Comparison of ENCODE assay signal across 27 mouse cellular contexts in genomic region chr6:120332351-120332750, GRCm38 (mm10). TPM values are rescaled to one million over a fixed set of nuclear protein-coding genes. Genes with fewer than 3 reads are reported as not detected.
DNase-seq lines count a peak whose midpoint lies in the region; ATAC-seq and TF ChIP-seq lines count a peak whose summit lies in the region.
"Had no signal": no experiment of that assay in that cellular context is flagged by ENCODE, and none has a peak within 500 bp of the region (broad histone marks: within the 10 kb centered on the region; RNA-seq: fewer than 3 reads in every experiment).

No protein-coding gene starts in this region.

- no peak overlapping the region for H3K4me3 ChIP-seq in forebrain, embryonic 14.5 days (ENCODE audit: low read depth, low read length)
- no peak overlapping the region for H3K4me3 ChIP-seq in forebrain, embryonic 10.5 days
- no peak overlapping the region for H3K4me3 ChIP-seq in layer of hippocampus, adult 2 months
- H3K4me3 ChIP-seq: forebrain, embryonic 13.5 days; heart, embryonic 13.5 days; kidney, embryonic 15.5 days; limb, embryonic 15.5 days; neural tube, embryonic 12.5 days; stomach, embryonic 15.5 days had no signal

- peak; percentile 5 for DNase-seq in forebrain, embryonic 14.5 days (ENCODE audit: low spot score)
- DNase-seq in forebrain, embryonic 10.5 days (ENCODE audit: extremely low spot score, low spot score) = no peak
- DNase-seq in layer of hippocampus, adult 2 months (ENCODE audit: low spot score in 2 of 2) = no peak
- DNase-seq in layer of hippocampus, adult 18-20 months (ENCODE audit: low spot score in 2 of 2) = no peak
- DNase-seq in 3T3-L1 (ENCODE audit: low read depth, low spot score) = peak; percentile 45
- no peak for DNase-seq in brain, embryonic 14.5 days (ENCODE audit: low read depth)
- no peak for DNase-seq in spleen, postnatal 4 days (ENCODE audit: low spot score in 2 of 2)
- DNase-seq in frontal cortex, postnatal 10 days (ENCODE audit: low spot score in 2 of 2) = no peak
- DNase-seq: adrenal gland, adult 2 months; cerebellum, adult 9-11 months; layer of hippocampus, postnatal 36 days; right cerebral cortex, postnatal 25 days; thymus, adult 2 months had no signal

- TF ChIP-seq POLR2A in brain, embryonic 14.5 days (IDR thresholded peaks at IDR 0.05; ENCODE audit: borderline replicate concordance, extremely low read depth, insufficient read depth, insufficient read length, poor library complexity, severe bottlenecking) = no peak

- H3K9me3 ChIP-seq in forebrain, embryonic 14.5 days (replicated peaks; ENCODE audit: control insufficient read depth, low read length) = no peaks in the 10 kb centered on the region
- no peaks in the 10 kb centered on the region for H3K9me3 ChIP-seq in forebrain, embryonic 10.5 days
- H3K9me3 ChIP-seq: forebrain, embryonic 13.5 days; heart, embryonic 13.5 days; kidney, embryonic 15.5 days; limb, embryonic 15.5 days; neural tube, embryonic 12.5 days; stomach, embryonic 15.5 days had no signal

- no peaks in the 10 kb centered on the region for H3K27me3 ChIP-seq in forebrain, embryonic 14.5 days (replicated peaks; ENCODE audit: control insufficient read depth, insufficient read depth, low read length)
- H3K27me3 ChIP-seq in forebrain, embryonic 10.5 days (ENCODE audit: poor library complexity, severe bottlenecking) = no peaks in the 10 kb centered on the region
- H3K27me3 ChIP-seq: forebrain, embryonic 13.5 days; heart, embryonic 13.5 days; kidney, embryonic 15.5 days; limb, embryonic 15.5 days; neural tube, embryonic 12.5 days; stomach, embryonic 15.5 days had no signal

- H3K4me1 ChIP-seq in forebrain, embryonic 14.5 days (ENCODE audit: control insufficient read depth, insufficient read depth, low read length) = no peaks in the 10 kb centered on the region
- no peaks in the 10 kb centered on the region for H3K4me1 ChIP-seq in forebrain, embryonic 10.5 days
- H3K4me1 ChIP-seq: forebrain, embryonic 13.5 days; heart, embryonic 13.5 days; kidney, embryonic 15.5 days; limb, embryonic 15.5 days; neural tube, embryonic 12.5 days; stomach, embryonic 15.5 days had no signal

- TF ChIP-seq CTCF in layer of hippocampus, adult 2 months (conservative IDR thresholded peaks at IDR 0.05) = peak; percentile 75
- TF ChIP-seq CTCF in brain, embryonic 14.5 days (IDR thresholded peaks at IDR 0.05; ENCODE audit: borderline replicate concordance, extremely low read depth, insufficient read depth, insufficient read length) = peak; percentile 10; the same call in 1 of the 2 replicates

- WGBS in forebrain, embryonic 14.5 days = 80% methylated on average over 2 of the region's 2 CpGs
- WGBS in forebrain, embryonic 10.5 days = 83% methylated on average over 2 of the region's 2 CpGs

- no peak overlapping the region for H3K27ac ChIP-seq in forebrain, embryonic 14.5 days (ENCODE audit: low read depth, low read length)
- H3K27ac ChIP-seq in forebrain, embryonic 10.5 days = no peak overlapping the region
- H3K27ac ChIP-seq in layer of hippocampus, adult 2 months = no peak overlapping the region
- H3K27ac ChIP-seq: forebrain, embryonic 13.5 days; heart, embryonic 13.5 days; hindbrain, embryonic 14.5 days; kidney, embryonic 15.5 days; limb, embryonic 15.5 days; neural tube, embryonic 12.5 days; stomach, embryonic 15.5 days had no signal

- ATAC-seq in forebrain, embryonic 14.5 days = no peak
- ATAC-seq: forebrain, embryonic 13.5 days; intestine, embryonic 16.5 days had no signal

- no peak overlapping the region for H3K9ac ChIP-seq in forebrain, embryonic 14.5 days (ENCODE audit: low read length)
- H3K9ac ChIP-seq: forebrain, embryonic 13.5 days; heart, embryonic 13.5 days; hindbrain, embryonic 14.5 days; kidney, embryonic 15.5 days; limb, embryonic 15.5 days; neural tube, embryonic 12.5 days; stomach, embryonic 15.5 days had no signal

- peaks cover 70% of the 10 kb centered on the region for H3K36me3 ChIP-seq in forebrain, embryonic 14.5 days (ENCODE audit: control insufficient read depth, insufficient read depth, low read length)
- peaks cover 92% of the 10 kb centered on the region for H3K36me3 ChIP-seq in forebrain, embryonic 10.5 days (replicated peaks)

- no peak overlapping the region for H3K4me2 ChIP-seq in forebrain, embryonic 14.5 days (ENCODE audit: low read length)
- H3K4me2 ChIP-seq: forebrain, embryonic 13.5 days; heart, embryonic 13.5 days; hindbrain, embryonic 14.5 days; kidney, embryonic 15.5 days; limb, embryonic 15.5 days; neural tube, embryonic 12.5 days; stomach, embryonic 15.5 days had no signal

RNA-seq across cellular contexts. Expression of gene Kdm5a, which starts 31.6 kb away (rescaled TPM):
- 41.5 and 46.2 TPM in 2 replicates for polyA plus RNA-seq in forebrain, embryonic 14.5 days (2014; fragmentation: Nextera tagmentation; extraction: Ambion mirVana)
- 48.9 and 51.6 TPM in 2 replicates for polyA plus RNA-seq in forebrain, embryonic 10.5 days (2016; fragmentation: Nextera tagmentation; extraction: Ambion mirVana)
- 10 to 100 TPM; 43.3 to 47.3 TPM for total RNA-seq in layer of hippocampus, adult 2 months (2021)
- 10 to 100 TPM; 42.9 to 45.2 TPM for total RNA-seq in layer of hippocampus, adult 18-20 months (2021)
- 10.7 and 15.3 TPM in 2 replicates for polyA plus RNA-seq in brain, embryonic 14.5 days (2012; rRNA removed)

RNA-seq across cellular contexts. Expression of gene Ccdc77, which starts 31.8 kb away (rescaled TPM):
- 12.3 and 14.5 TPM in 2 replicates for polyA plus RNA-seq in forebrain, embryonic 14.5 days (2014; fragmentation: Nextera tagmentation; extraction: Ambion mirVana)
- polyA plus RNA-seq in forebrain, embryonic 10.5 days (2016; fragmentation: Nextera tagmentation; extraction: Ambion mirVana) = 28.6 and 29.4 TPM in 2 replicates
- 1 to 10 TPM; 4.7 to 6.8 TPM for total RNA-seq in layer of hippocampus, adult 2 months (2021)
- 1 to 10 TPM; 5.0 to 5.4 TPM for total RNA-seq in layer of hippocampus, adult 18-20 months (2021)
- polyA plus RNA-seq in brain, embryonic 14.5 days (2012; rRNA removed) = 10.2 TPM in 2 replicates

RNA-seq across cellular contexts. Expression of gene B4galnt3, which starts 38.0 kb away (rescaled TPM):
- not detected in 2 replicates for polyA plus RNA-seq in forebrain, embryonic 14.5 days (2014; fragmentation: Nextera tagmentation; extraction: Ambion mirVana)
- 0.25 and 0.36 TPM in 2 replicates for polyA plus RNA-seq in forebrain, embryonic 10.5 days (2016; fragmentation: Nextera tagmentation; extraction: Ambion mirVana)
- total RNA-seq in layer of hippocampus, adult 2 months (2021) = under 1 TPM; 0.15 to 0.67 TPM
- total RNA-seq in layer of hippocampus, adult 18-20 months (2021) = under 1 TPM; 0.51 to 0.62 TPM
- polyA plus RNA-seq in brain, embryonic 14.5 days (2012; rRNA removed) = 0.29 and 0.63 TPM in 2 replicates
- total RNA-seq: granulocyte monocyte progenitor cell, adult 5-6 weeks had no signal
- polyA plus RNA-seq: forebrain, embryonic 13.5 days had no signal

RNA-seq across cellular contexts. Expression of gene D330020A13Rik, which starts 38.2 kb away (rescaled TPM):
- not detected in 2 replicates for polyA plus RNA-seq in forebrain, embryonic 14.5 days (2014; fragmentation: Nextera tagmentation; extraction: Ambion mirVana)
- not detected in 2 replicates for polyA plus RNA-seq in forebrain, embryonic 10.5 days (2016; fragmentation: Nextera tagmentation; extraction: Ambion mirVana)
- total RNA-seq in layer of hippocampus, adult 2 months (2021) = not detected
- not detected for total RNA-seq in layer of hippocampus, adult 18-20 months (2021)
- polyA plus RNA-seq in brain, embryonic 14.5 days (2012; rRNA removed) = 0.07 TPM in 1 of 2 replicates, not detected in the other
- total RNA-seq: granulocyte monocyte progenitor cell, adult 5-6 weeks; heart, postnatal 25 days; layer of hippocampus, postnatal 36 days; left cerebral cortex, postnatal 36 days had no signal
- polyA plus RNA-seq: cortical plate, adult 2 months; heart, embryonic 13.5 days; hindbrain, embryonic 14.5 days; liver, embryonic 16.5 days; spleen, adult 2 months; thymus, adult 2 months had no signal

Comparison
In these comparisons a context has a peak if more than half of its experiments do, and no peak if none do; other contexts are left out.
1. DNase-seq: peak in forebrain, embryonic 14.5 days (single experiment) and 3T3-L1 (single experiment); none in forebrain, embryonic 10.5 days (single experiment), layer of hippocampus, adult 2 months (0 of 2), layer of hippocampus, adult 18-20 months (0 of 2), brain, embryonic 14.5 days (single experiment), spleen, postnatal 4 days (0 of 2) and frontal cortex, postnatal 10 days (0 of 2).